Mouse (Mus musculus): Measurements from ENCODE around the gene Ppp1r21. TPM values are rescaled to one million over a fixed set of nuclear protein-coding genes. Genes with fewer than 3 reads are reported as not detected.

The Ppp1r21 gene
- polyA plus RNA-seq, 1 experiment from 2014 or later: 24.7 TPM

DNA sequence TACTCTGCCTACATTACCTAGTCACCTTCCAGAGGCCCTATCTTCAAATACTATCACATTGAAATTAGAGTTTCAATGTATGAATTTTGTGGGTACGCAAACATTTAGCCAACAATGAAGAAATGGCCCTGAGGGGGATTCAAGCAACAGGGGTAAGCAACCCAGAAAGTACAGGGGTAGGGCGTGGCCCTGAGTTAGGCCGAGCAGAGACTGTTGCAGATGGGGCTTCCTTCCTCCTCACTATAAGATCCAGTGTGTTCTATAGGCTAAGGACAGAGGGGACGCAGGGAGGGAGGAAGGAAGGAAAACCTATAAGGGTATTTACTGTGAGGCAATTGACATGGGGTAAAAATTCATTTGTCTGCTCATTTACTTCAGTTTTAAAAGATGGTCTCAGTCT is 94.5 kb downstream of the Ppp1r21 start:
- H3K4me3 ChIP-seq (ENCODE audit: low read length): no peak overlapping the region
- no peak overlapping the region for H3K27ac ChIP-seq (ENCODE audit: low read length)
- H3K4me2 ChIP-seq (ENCODE audit: low read depth, low read length): no peak overlapping the region
- H3K9ac ChIP-seq (ENCODE audit: low read length): no peak overlapping the region
- no peak for ATAC-seq (ENCODE audit: low read depth)
- H3K27me3 ChIP-seq (ENCODE audit: control insufficient read depth, insufficient read depth, low read depth, low read length): no peaks in the 10 kb centered on the region
- 82% methylated on average over 4 of the region's 4 CpGs for WGBS
- peaks cover 46% of the 10 kb centered on the region for H3K4me1 ChIP-seq (replicated peaks; ENCODE audit: control insufficient read depth, insufficient read depth, low read length)
- H3K9me3 ChIP-seq (ENCODE audit: control insufficient read depth, low read length): no peaks in the 10 kb centered on the region
- H3K36me3 ChIP-seq (ENCODE audit: control insufficient read depth, insufficient read depth, low read length): 0 out of 2 replicates have a peak, but pooled peaks cover 3% of the 10 kb centered on the region

DNA sequence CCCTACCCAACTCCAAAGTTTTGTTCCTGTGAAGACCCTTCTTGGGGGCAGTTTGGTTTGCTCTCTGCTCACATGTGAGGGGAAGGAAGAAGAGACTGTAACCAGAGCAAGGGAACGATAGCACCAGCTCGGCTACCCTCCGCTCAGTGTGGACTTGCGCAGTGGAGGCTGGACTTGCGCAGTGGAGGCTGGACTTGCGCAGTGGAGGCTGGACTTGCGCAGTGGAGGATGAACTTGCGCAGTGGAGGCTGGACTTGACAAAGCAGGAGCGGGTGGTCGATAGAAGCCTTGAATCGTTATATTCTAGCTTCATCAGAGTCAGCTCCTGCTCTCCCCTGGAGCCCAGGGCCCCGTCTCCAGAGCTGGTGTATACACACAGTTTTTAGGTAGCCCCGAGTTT is 95.4 kb downstream of the Ppp1r21 start:
- H3K9ac ChIP-seq (ENCODE audit: low read length): no peak overlapping the region; the same call in 1 of the 2 replicates
- no peak for ATAC-seq (ENCODE audit: low read depth)

DNA sequence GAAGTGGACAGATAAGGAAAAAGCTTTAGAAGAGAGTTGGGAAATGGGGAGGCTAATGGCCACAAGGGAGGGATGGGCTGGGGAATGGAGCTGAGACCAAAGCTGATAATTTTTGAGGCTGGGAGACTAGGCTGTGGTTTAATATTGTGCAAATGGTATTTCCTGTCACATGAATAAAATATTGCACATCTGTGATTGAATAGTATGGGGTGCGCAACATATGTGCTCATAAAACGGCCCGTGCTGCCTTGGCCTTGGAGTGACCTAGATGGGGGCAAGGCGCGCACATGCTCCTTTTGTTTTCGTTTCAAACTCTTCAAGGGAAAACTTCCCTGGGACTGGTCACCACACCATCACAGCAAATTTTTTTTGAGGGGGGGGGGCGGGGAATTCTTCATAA is 96.0 kb downstream of the Ppp1r21 start:
- H3K27me3 ChIP-seq (ENCODE audit: control insufficient read depth, insufficient read depth, low read depth, low read length): no peaks in the 10 kb centered on the region
- 26% methylated on average over 7 of the region's 7 CpGs for WGBS
- peak overlapping the region; percentile 54 for H3K9ac ChIP-seq (ENCODE audit: low read length)
- H3K9me3 ChIP-seq (ENCODE audit: control insufficient read depth, low read length): no peaks in the 10 kb centered on the region
- H3K4me2 ChIP-seq (ENCODE audit: low read depth, low read length): peak overlapping the region; percentile 57
- peaks cover 61% of the 10 kb centered on the region for H3K4me1 ChIP-seq (replicated peaks; ENCODE audit: control insufficient read depth, insufficient read depth, low read length)
- peak overlapping the region; percentile 38 for H3K4me3 ChIP-seq (ENCODE audit: low read length)
- peak; percentile 23; the same call in 1 of the 2 replicates for ATAC-seq (ENCODE audit: low read depth)
- peak overlapping the region; percentile 98 for H3K27ac ChIP-seq (ENCODE audit: low read length)
- H3K36me3 ChIP-seq (ENCODE audit: control insufficient read depth, insufficient read depth, low read length): 0 out of 2 replicates have a peak, but pooled peaks cover 3% of the 10 kb centered on the region

More for the DNA sequence above, 95.4 kb downstream of the Ppp1r21 start:
- no peaks in the 10 kb centered on the region for H3K9me3 ChIP-seq (ENCODE audit: control insufficient read depth, low read length)
- WGBS: 80% methylated on average over 13 of the region's 13 CpGs
- H3K4me1 ChIP-seq (replicated peaks; ENCODE audit: control insufficient read depth, insufficient read depth, low read length): peaks cover 55% of the 10 kb centered on the region
- H3K36me3 ChIP-seq (ENCODE audit: control insufficient read depth, insufficient read depth, low read length): 0 out of 2 replicates have a peak, but pooled peaks cover 3% of the 10 kb centered on the region
- peak overlapping the region; percentile 98 for H3K27ac ChIP-seq (ENCODE audit: low read length)
- no peak overlapping the region for H3K4me2 ChIP-seq (ENCODE audit: low read depth, low read length)
- H3K4me3 ChIP-seq (ENCODE audit: low read length): no peak overlapping the region
- H3K27me3 ChIP-seq (ENCODE audit: control insufficient read depth, insufficient read depth, low read depth, low read length): no peaks in the 10 kb centered on the region

DNA sequence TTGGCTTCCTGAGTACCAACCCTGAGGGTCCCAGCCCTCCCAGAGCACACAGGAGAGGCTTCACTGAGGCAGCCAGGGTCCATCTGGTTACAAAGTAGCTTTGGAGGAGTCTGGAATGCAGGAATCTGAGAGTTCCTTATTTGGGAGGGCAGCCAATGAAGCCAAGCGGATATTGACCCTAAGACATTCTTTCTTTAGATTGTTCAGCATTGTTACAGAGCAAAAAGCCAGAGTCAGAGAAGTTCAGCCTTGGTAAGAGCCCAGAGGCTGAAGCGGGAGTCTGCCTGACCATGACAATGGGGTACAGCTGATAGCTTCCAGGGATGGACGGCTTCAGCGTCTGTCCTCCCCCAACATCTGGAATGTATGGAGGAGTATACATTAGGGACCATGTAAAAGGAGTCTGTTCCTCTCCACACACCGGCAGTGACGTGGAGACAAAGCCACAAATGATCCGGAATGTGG is 96.5 kb downstream of the Ppp1r21 start:
- Histone ChIP-seq H3K27ac (ENCODE audit: low read length) (peak overlapping the region; percentile 98), H3K27me3 (ENCODE audit: control insufficient read depth, insufficient read depth, low read depth, low read length) (no peaks in the 10 kb centered on the region), H3K4me3 (ENCODE audit: low read length) (peak overlapping the region; percentile 38), H3K9me3 (ENCODE audit: control insufficient read depth, low read length) (no peaks in the 10 kb centered on the region), H3K4me2 (ENCODE audit: low read depth, low read length) (peak overlapping the region; percentile 57), H3K36me3 (ENCODE audit: control insufficient read depth, insufficient read depth, low read length) (0 out of 2 replicates have a peak, but pooled peaks cover 3% of the 10 kb centered on the region), H3K9ac (ENCODE audit: low read length) (peak overlapping the region; percentile 54), H3K4me1 (replicated peaks; ENCODE audit: control insufficient read depth, insufficient read depth, low read length) (peaks cover 66% of the 10 kb centered on the region)
- peak; percentile 62 for ATAC-seq (ENCODE audit: low read depth)
- WGBS: 20% methylated on average over 7 of the region's 7 CpGs

DNA sequence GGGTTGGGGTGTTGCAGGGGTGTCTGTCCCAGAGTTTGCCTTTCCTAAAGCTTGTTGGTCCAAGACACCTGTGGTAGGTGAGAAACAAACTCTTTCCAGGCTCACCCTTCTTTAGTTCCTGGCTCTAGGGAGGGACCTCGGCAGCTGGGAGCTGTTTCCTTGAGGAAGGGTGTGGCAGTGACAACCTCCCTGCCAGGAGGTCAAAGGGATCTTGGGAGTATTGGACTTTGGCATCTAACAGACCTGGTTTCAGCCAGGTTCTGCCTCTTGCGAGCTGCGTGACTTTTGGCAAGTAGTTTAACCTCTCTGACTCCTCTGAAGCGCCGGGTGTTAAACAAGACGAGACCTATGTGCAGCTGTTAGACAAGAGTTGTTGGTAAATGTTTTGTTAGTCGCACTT is 97.2 kb downstream of the Ppp1r21 start:
- no peak for ATAC-seq (ENCODE audit: low read depth)
- Histone ChIP-seq H3K27me3 (ENCODE audit: control insufficient read depth, insufficient read depth, low read depth, low read length) (no peaks in the 10 kb centered on the region), H3K4me2 (ENCODE audit: low read depth, low read length) (peak overlapping the region; percentile 57), H3K36me3 (ENCODE audit: control insufficient read depth, insufficient read depth, low read length) (0 out of 2 replicates have a peak, but pooled peaks cover 3% of the 10 kb centered on the region), H3K9ac (ENCODE audit: low read length) (peak overlapping the region; percentile 54), H3K4me1 (replicated peaks; ENCODE audit: control insufficient read depth, insufficient read depth, low read length) (peaks cover 72% of the 10 kb centered on the region), H3K4me3 (ENCODE audit: low read length) (peak overlapping the region; percentile 38), H3K9me3 (ENCODE audit: control insufficient read depth, low read length) (no peaks in the 10 kb centered on the region), H3K27ac (ENCODE audit: low read length) (peak overlapping the region; percentile 98)
- WGBS: 33% methylated on average over 7 of the region's 7 CpGs

DNA sequence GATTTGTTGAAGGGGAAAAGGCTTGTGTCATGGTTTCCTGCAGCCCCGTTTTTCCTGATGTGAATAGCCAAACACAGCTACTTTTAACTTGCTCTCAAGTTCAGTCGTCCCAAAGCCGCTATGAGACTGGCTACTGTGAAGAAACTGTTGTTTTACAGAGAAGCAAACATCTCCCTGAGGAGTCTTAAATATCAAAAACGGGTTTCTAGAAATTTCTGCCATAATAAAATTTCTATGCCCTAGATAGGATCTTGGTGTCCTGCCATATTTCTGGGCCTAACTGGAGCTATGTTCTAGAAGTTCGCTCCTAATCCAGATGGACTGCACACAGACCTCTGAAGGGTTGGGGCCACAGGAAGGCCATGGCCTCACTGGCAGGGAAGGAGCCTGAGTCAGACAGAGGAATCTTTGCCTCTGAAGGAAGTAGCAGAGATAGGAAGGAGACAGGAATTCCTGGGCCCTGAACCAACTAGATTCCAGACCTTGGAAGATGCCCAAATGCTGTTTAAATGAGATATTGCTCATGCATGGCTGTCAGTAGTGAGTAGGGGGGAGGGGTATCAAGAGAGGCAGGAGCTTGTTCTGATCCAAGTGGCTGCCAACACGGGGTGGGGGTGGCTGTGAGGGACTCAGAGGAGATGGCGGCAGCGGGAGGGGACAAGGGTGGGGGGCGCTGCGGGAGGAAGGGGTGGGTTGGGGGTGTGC is 98.9 kb downstream of the Ppp1r21 start:
- no peaks in the 10 kb centered on the region for H3K9me3 ChIP-seq (ENCODE audit: control insufficient read depth, low read length)
- H3K4me3 ChIP-seq (ENCODE audit: low read length): peak overlapping the region; percentile 12; the same call in 1 of the 2 replicates
- H3K9ac ChIP-seq (ENCODE audit: low read length): peak overlapping the region; percentile 57
- H3K36me3 ChIP-seq (ENCODE audit: control insufficient read depth, insufficient read depth, low read length): 0 out of 2 replicates have a peak, but pooled peaks cover 1% of the 10 kb centered on the region
- H3K27ac ChIP-seq (ENCODE audit: low read length): peak overlapping the region; percentile 98
- H3K27me3 ChIP-seq (ENCODE audit: control insufficient read depth, insufficient read depth, low read depth, low read length): no peaks in the 10 kb centered on the region
- 10% methylated on average over 9 of the region's 10 CpGs for WGBS
- H3K4me1 ChIP-seq (replicated peaks; ENCODE audit: control insufficient read depth, insufficient read depth, low read length): peaks cover 78% of the 10 kb centered on the region
- H3K4me2 ChIP-seq (ENCODE audit: low read depth, low read length): peak overlapping the region; percentile 34
- ATAC-seq (ENCODE audit: low read depth): peak; percentile 68

DNA sequence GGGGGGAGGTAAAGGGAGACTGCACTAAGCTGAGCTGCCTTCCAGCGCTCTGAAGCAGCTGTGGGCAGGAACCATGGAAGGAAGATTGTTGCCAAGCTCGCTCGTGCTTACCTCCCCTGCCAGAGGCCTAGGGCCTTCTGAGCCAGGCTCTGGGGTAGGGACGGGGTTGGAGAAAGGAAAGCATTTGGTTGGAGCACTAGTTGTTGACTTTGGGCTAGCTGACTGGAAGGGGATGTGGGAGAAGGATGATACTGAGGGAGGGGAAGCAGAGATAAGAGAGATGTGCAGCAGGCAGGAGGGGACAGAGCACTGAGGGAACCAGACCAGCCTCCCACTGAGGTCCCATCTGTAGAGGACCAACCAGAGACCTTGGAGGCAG is 99.5 kb downstream of the Ppp1r21 start:
- Histone ChIP-seq H3K9me3 (ENCODE audit: control insufficient read depth, low read length) (no peaks in the 10 kb centered on the region), H3K27me3 (ENCODE audit: control insufficient read depth, insufficient read depth, low read depth, low read length) (no peaks in the 10 kb centered on the region), H3K27ac (ENCODE audit: low read length) (peak overlapping the region; percentile 98), H3K4me2 (ENCODE audit: low read depth, low read length) (peak overlapping the region; percentile 34; the same call in 1 of the 2 replicates), H3K36me3 (ENCODE audit: control insufficient read depth, insufficient read depth, low read length) (no peaks in the 10 kb centered on the region), H3K4me1 (replicated peaks; ENCODE audit: control insufficient read depth, insufficient read depth, low read length) (peaks cover 78% of the 10 kb centered on the region), H3K4me3 (ENCODE audit: low read length) (peak overlapping the region; percentile 12; the same call in 1 of the 2 replicates), H3K9ac (ENCODE audit: low read length) (peak overlapping the region; percentile 57)
- ATAC-seq (ENCODE audit: low read depth): peak; percentile 62
- WGBS: 17% methylated on average over 4 of the region's 4 CpGs

DNA sequence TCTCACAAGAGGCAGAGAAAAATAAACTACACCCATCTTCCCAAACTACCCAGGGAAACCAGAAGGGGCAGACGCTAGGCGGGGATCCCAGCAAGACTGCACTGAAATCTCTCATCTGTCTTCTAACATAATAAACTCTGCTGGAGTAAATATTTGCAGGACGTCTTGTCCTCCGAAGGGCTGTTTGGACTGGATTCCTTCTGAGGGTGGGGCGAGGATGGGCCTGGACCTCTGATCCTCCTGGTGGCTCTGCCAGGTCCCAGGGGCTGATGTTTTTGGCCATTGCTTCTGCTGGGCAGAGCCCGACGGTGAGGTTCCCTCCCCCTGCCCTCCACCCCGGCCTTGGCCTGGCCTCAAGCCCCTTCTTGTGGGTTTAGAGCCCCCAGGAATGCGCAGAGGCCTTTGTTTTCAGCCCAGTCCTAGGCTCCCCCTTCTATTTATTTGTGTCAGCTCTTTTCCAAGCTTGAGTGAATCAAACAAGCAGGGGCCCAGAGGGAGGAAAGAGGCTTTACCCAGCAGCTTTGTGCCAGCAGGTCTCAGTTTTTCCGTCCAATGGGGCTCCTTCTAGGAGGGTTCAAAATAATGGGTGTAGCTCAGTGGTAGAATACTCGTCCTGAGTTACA is 100.1 kb downstream of the Ppp1r21 start:
- peak overlapping the region; percentile 54; the same call in 1 of the 2 replicates for H3K9ac ChIP-seq (ENCODE audit: low read length)
- WGBS: 10% methylated on average over 11 of the region's 11 CpGs

DNA sequence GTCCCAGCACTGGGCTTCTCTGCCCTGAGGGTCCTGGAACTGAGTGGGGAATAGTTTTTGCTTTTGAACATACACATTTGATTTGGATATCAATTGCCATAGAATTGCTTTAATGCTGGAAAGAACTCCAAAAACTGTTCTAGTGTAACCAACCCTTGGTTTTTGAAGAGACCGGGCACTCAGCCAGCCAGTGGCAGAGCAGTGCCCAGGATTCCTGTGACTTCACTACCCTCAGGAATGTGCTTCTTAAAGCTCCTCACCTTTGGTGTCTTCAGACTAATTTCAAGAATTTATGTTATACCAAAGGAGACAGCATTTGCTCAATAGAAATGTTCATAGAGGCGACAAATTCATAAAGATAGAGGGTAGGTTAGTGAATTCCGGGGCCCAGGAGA is 100.6 kb downstream of the Ppp1r21 start:
- Histone ChIP-seq H3K9me3 (ENCODE audit: control insufficient read depth, low read length) (no peaks in the 10 kb centered on the region), H3K9ac (ENCODE audit: low read length) (peak overlapping the region; percentile 54; the same call in 1 of the 2 replicates), H3K27ac (ENCODE audit: low read length) (peak overlapping the region; percentile 98), H3K27me3 (ENCODE audit: control insufficient read depth, insufficient read depth, low read depth, low read length) (no peaks in the 10 kb centered on the region), H3K36me3 (ENCODE audit: control insufficient read depth, insufficient read depth, low read length) (no peaks in the 10 kb centered on the region; the same call in 1 of the 2 replicates), H3K4me1 (replicated peaks; ENCODE audit: control insufficient read depth, insufficient read depth, low read length) (peaks cover 70% of the 10 kb centered on the region), H3K4me2 (ENCODE audit: low read depth, low read length) (peak overlapping the region; percentile 4), H3K4me3 (ENCODE audit: low read length) (no peak overlapping the region)
- no peak for ATAC-seq (ENCODE audit: low read depth)
- WGBS: 46% methylated on average over 3 of the region's 3 CpGs

More for the DNA sequence above, 100.1 kb downstream of the Ppp1r21 start:
- Histone ChIP-seq H3K4me1 (replicated peaks; ENCODE audit: control insufficient read depth, insufficient read depth, low read length) (peaks cover 75% of the 10 kb centered on the region), H3K36me3 (ENCODE audit: control insufficient read depth, insufficient read depth, low read length) (no peaks in the 10 kb centered on the region), H3K9me3 (ENCODE audit: control insufficient read depth, low read length) (no peaks in the 10 kb centered on the region), H3K27ac (ENCODE audit: low read length) (peak overlapping the region; percentile 98), H3K4me3 (ENCODE audit: low read length) (no peak overlapping the region), H3K4me2 (ENCODE audit: low read depth, low read length) (peak overlapping the region; percentile 4), H3K27me3 (ENCODE audit: control insufficient read depth, insufficient read depth, low read depth, low read length) (no peaks in the 10 kb centered on the region)
- ATAC-seq (ENCODE audit: low read depth): peak; percentile 59

Measured in lung, embryonic 16.5 days (tissue).